Mouse (Mus musculus): ENCODE measurements around the gene Dlgap1. TPM values are rescaled to one million over a fixed set of nuclear protein-coding genes. Genes with fewer than 3 reads are reported as not detected.

Dlgap1 gene
- total and polyA plus RNA-seq, 3 experiments, result 0.39 to 1.6 (median 0.52) TPM

GRCm38 (mm10) chr17:70762001-70762400, 793.1 kb downstream of the Dlgap1 start:
- WGBS, result 88% methylated on average over 7 of the region's 7 CpGs
- TF ChIP-seq POLR2A (IDR thresholded peaks at IDR 0.05; ENCODE audit: insufficient read depth, low read depth, low read length), result no peak
- no peak for TF ChIP-seq CTCF (IDR thresholded peaks at IDR 0.05)
- TF ChIP-seq EP300 (IDR thresholded peaks at IDR 0.05; ENCODE audit: insufficient read depth, low read depth, low read length), result no peak
- intact Hi-C loops (cut with DNase I), result no loop called here
- Histone ChIP-seq H3K4me1 (ENCODE audit: control insufficient read depth, insufficient read depth, low read length) (no peaks in the 10 kb centered on the region), H3K9ac (ENCODE audit: low read depth, low read length) (no peak overlapping the region), H3K27me3 (ENCODE audit: control insufficient read depth, insufficient read depth, low read length) (no peaks in the 10 kb centered on the region), H3K36me3 (ENCODE audit: control insufficient read depth, insufficient read depth, low read length) (no peaks in the 10 kb centered on the region), H3K79me2 (replicated peaks; ENCODE audit: control insufficient read depth, insufficient read depth, low read length) (no peaks in the 10 kb centered on the region), H3K27ac (no peak overlapping the region), H3K4me3 (no peak overlapping the region)
- DNase-seq, result no peak

- no peaks in the 10 kb centered on the region for H3K27me3 ChIP-seq (ENCODE audit: control insufficient read depth, insufficient read depth, low read length)
- no peak for DNase-seq
- no peaks in the 10 kb centered on the region for H3K4me1 ChIP-seq (ENCODE audit: control insufficient read depth, insufficient read depth, low read length)
- H3K27ac ChIP-seq, result no peak overlapping the region
- H3K36me3 ChIP-seq (ENCODE audit: control insufficient read depth, insufficient read depth, low read length), result no peaks in the 10 kb centered on the region
- TF ChIP-seq EP300 (IDR thresholded peaks at IDR 0.05; ENCODE audit: insufficient read depth, low read depth, low read length) (no peak), POLR2A (IDR thresholded peaks at IDR 0.05; ENCODE audit: insufficient read depth, low read depth, low read length) (no peak), CTCF (IDR thresholded peaks at IDR 0.05) (no peak)
- WGBS, result 87% methylated on average over 10 of the region's 10 CpGs
- no peaks in the 10 kb centered on the region for H3K79me2 ChIP-seq (replicated peaks; ENCODE audit: control insufficient read depth, insufficient read depth, low read length)
- intact Hi-C loops (cut with DNase I), result no loop called here
- no peak overlapping the region for H3K9ac ChIP-seq (ENCODE audit: low read depth, low read length)
- H3K4me3 ChIP-seq, result no peak overlapping the region
These were observed 793.8 kb downstream of the Dlgap1 start for GRCm38 (mm10) chr17:70762634-70763033.

- TF ChIP-seq CTCF (IDR thresholded peaks at IDR 0.05) (no peak), EP300 (IDR thresholded peaks at IDR 0.05; ENCODE audit: insufficient read depth, low read depth, low read length) (no peak), POLR2A (IDR thresholded peaks at IDR 0.05; ENCODE audit: insufficient read depth, low read depth, low read length) (no peak)
- Histone ChIP-seq H3K79me2 (replicated peaks; ENCODE audit: control insufficient read depth, insufficient read depth, low read length) (no peaks in the 10 kb centered on the region), H3K36me3 (ENCODE audit: control insufficient read depth, insufficient read depth, low read length) (no peaks in the 10 kb centered on the region), H3K27me3 (ENCODE audit: control insufficient read depth, insufficient read depth, low read length) (no peaks in the 10 kb centered on the region), H3K4me3 (no peak overlapping the region), H3K27ac (no peak overlapping the region), H3K9ac (ENCODE audit: low read depth, low read length) (no peak overlapping the region), H3K4me1 (ENCODE audit: control insufficient read depth, insufficient read depth, low read length) (no peaks in the 10 kb centered on the region)
- no peak for DNase-seq
- intact Hi-C loops (cut with DNase I), result no loop called here
- 93% methylated on average over 9 of the region's 9 CpGs for WGBS
These were observed 796.5 kb downstream of the Dlgap1 start for GRCm38 (mm10) chr17:70765337-70765736.

GRCm38 (mm10) chr17:70765976-70766375, 797.1 kb downstream of the Dlgap1 start:
- Histone ChIP-seq H3K36me3 (ENCODE audit: control insufficient read depth, insufficient read depth, low read length) (no peaks in the 10 kb centered on the region), H3K4me1 (ENCODE audit: control insufficient read depth, insufficient read depth, low read length) (no peaks in the 10 kb centered on the region), H3K79me2 (replicated peaks; ENCODE audit: control insufficient read depth, insufficient read depth, low read length) (no peaks in the 10 kb centered on the region), H3K27me3 (ENCODE audit: control insufficient read depth, insufficient read depth, low read length) (no peaks in the 10 kb centered on the region), H3K4me3 (no peak overlapping the region), H3K9ac (ENCODE audit: low read depth, low read length) (no peak overlapping the region), H3K27ac (no peak overlapping the region)
- intact Hi-C loops (cut with DNase I), result no loop called here
- TF ChIP-seq POLR2A (IDR thresholded peaks at IDR 0.05; ENCODE audit: insufficient read depth, low read depth, low read length) (no peak), CTCF (IDR thresholded peaks at IDR 0.05) (no peak), EP300 (IDR thresholded peaks at IDR 0.05; ENCODE audit: insufficient read depth, low read depth, low read length) (no peak)
- DNase-seq, result no peak
- 64% methylated on average over 18 of the region's 18 CpGs for WGBS

GRCm38 (mm10) chr17:70772120-70772899, 803.4 kb downstream of the Dlgap1 start:
- H3K4me3 ChIP-seq, result no peak overlapping the region
- no peak overlapping the region for H3K27ac ChIP-seq
- no peaks in the 10 kb centered on the region for H3K36me3 ChIP-seq (ENCODE audit: control insufficient read depth, insufficient read depth, low read length)
- no peak overlapping the region for H3K9ac ChIP-seq (ENCODE audit: low read depth, low read length)
- 31% methylated on average over 10 of the region's 10 CpGs for WGBS
- no peak for DNase-seq
- intact Hi-C loops (cut with DNase I), result no loop called here
- H3K79me2 ChIP-seq (replicated peaks; ENCODE audit: control insufficient read depth, insufficient read depth, low read length), result no peaks in the 10 kb centered on the region
- no peaks in the 10 kb centered on the region for H3K27me3 ChIP-seq (ENCODE audit: control insufficient read depth, insufficient read depth, low read length)
- no peak for TF ChIP-seq POLR2A (IDR thresholded peaks at IDR 0.05; ENCODE audit: insufficient read depth, low read depth, low read length)
- no peak for TF ChIP-seq CTCF (IDR thresholded peaks at IDR 0.05)
- no peak for TF ChIP-seq EP300 (IDR thresholded peaks at IDR 0.05; ENCODE audit: insufficient read depth, low read depth, low read length)
- H3K4me1 ChIP-seq (ENCODE audit: control insufficient read depth, insufficient read depth, low read length), result no peaks in the 10 kb centered on the region

GRCm38 (mm10) chr17:70779770-70780169, 810.9 kb downstream of the Dlgap1 start:
- Histone ChIP-seq H3K79me2 (replicated peaks; ENCODE audit: control insufficient read depth, insufficient read depth, low read length) (no peaks in the 10 kb centered on the region), H3K4me3 (no peak overlapping the region), H3K4me1 (ENCODE audit: control insufficient read depth, insufficient read depth, low read length) (no peaks in the 10 kb centered on the region; the same call in 1 of the 2 replicates), H3K36me3 (ENCODE audit: control insufficient read depth, insufficient read depth, low read length) (no peaks in the 10 kb centered on the region), H3K27ac (no peak overlapping the region), H3K27me3 (ENCODE audit: control insufficient read depth, insufficient read depth, low read length) (no peaks in the 10 kb centered on the region), H3K9ac (ENCODE audit: low read depth, low read length) (no peak overlapping the region)
- intact Hi-C loops (cut with DNase I), result loop anchor here (5.0 kb wide), 1 partner anchor 72 kb away; no protein-coding TSS in a partner anchor
- 68% methylated on average over 7 of the region's 7 CpGs for WGBS
- no peak for DNase-seq
- TF ChIP-seq EP300 (IDR thresholded peaks at IDR 0.05; ENCODE audit: insufficient read depth, low read depth, low read length), result no peak

Data from heart, adult 2 months (tissue).